Mouse (Mus musculus): ENCODE measurements at regions not wholly inside any gene's neighbourhood (a gene's known extent, or its start where the extent isn't known, plus 50 kb on each side); places are given as distances from the start of the nearest gene placed in this dataset.

- TF ChIP-seq CTCF (conservative IDR thresholded peaks at IDR 0.05 in 1 of 2, IDR thresholded peaks at IDR 0.05 in 1 of 2; ENCODE audit: low read depth in 2 of 2, low read length in 2 of 2) (no peak), ELF1 (IDR thresholded peaks at IDR 0.05; ENCODE audit: low read depth, low read length) (no peak), POLR2A (IDR thresholded peaks at IDR 0.05; ENCODE audit: low read depth, low read length) (no peak), UBTF (IDR thresholded peaks at IDR 0.05; ENCODE audit: low read depth, low read length) (no peak), MAX (IDR thresholded peaks at IDR 0.05; ENCODE audit: low read length) (no peak), ZNF384 (IDR thresholded peaks at IDR 0.05; ENCODE audit: low read depth, low read length) (no peak), MYC (IDR thresholded peaks at IDR 0.05; ENCODE audit: low read depth, low read length) (no peak), NELFE (IDR thresholded peaks at IDR 0.05; ENCODE audit: low read depth, low read length) (no peak), MAZ (IDR thresholded peaks at IDR 0.05; ENCODE audit: low read depth, low read length) (no peak), EP300 (IDR thresholded peaks at IDR 0.05; ENCODE audit: low read length) (no peak), TCF12 (IDR thresholded peaks at IDR 0.05; ENCODE audit: low read depth, low read length) (no peak)
Observed at GRCm38 (mm10) chr8:28267277-28267676, 819.8 kb downstream of the Poteg start.
